Mouse (Mus musculus) erythroid progenitor cell, adult 5-6 weeks (primary cell): ENCODE results near the gene Pcgf2. TPM values are rescaled to one million over a fixed set of nuclear protein-coding genes. Genes with fewer than 3 reads are reported as not detected.

ENCODE experiments used
- ATAC-seq: replicated peaks from 2 replicates; pipeline ENCODE4 v1.8.0; 2016; ENCODE audit warnings: moderate number of reproducible peaks, mild to moderate bottlenecking, moderate TSS enrichment, inconsistent platforms; ENCODE audit not compliant: poor library complexity, low FRiP score, severe bottlenecking
- total RNA-seq, 2 experiments: library from RNA; stranded (forward) in 1 of 2; stranded (reverse) in 1 of 2; fragments of 150-400 nt in 1 of 2; fragments of 186-747, 209-891 nt in 1 of 2; gene quantifications; 2 replicates each; pipeline versions ENCODE4 v1.2.3 to v1.2.4; 2015 to 2017; ENCODE audit warnings: low replicate concordance in 2 of 2

The Pcgf2 gene
- total RNA-seq, 2 experiments from 2014 or later, result 5.9 TPM; not detected in 1

DNA sequence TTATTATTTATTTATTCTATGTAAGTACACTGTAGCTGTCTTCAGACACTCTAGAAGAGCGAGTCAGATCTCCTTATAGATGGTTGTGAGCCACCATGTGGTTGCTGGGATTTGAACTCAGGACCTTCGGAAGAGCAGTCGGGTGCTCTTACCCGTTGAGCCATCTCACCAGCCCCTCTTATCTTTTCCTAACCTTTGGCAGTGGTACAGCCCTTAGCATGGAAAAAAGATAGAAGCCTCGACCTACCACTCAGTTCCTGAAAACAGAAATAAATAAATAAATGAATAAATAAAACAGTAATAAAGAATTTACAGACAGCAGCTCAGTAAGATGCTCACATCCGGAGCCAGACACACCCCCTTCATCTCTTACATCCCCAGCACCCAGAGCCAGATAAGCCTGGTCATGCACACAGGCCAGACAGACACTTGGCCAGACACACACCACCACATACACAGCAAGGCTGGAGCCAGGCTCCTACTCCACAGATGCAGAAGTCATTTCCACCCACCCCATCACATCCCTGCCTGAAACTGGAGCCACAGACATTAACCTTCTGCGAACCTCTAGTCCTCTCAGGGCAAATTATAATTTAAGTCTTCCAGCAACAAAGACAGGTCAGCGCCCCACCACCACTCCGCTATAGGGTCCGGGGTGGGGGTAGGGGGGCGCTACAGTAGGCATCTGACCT lies 3.0 kb downstream of the Pcgf2 start:
- ATAC-seq, result no peak

DNA sequence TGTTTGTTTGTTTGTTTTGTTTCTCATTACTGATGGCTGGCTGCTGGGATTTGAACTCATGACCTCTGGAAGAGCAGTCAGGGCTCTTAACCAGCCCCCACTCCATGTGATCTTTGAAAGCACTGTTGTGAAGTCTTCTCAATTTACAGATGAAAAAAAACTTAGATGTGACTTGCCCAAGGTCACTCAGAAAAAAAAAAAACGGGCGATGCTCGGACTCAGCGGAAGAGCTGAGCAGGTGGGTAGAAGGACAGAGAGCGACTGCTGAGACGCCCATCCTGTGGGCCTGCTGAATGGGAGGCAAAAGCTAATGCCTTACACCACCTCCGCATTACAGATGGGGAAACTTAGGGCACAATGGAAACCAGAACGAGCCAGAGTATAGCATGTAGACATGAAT lies 3.6 kb downstream of the Pcgf2 start:
- ATAC-seq, result no peak

DNA sequence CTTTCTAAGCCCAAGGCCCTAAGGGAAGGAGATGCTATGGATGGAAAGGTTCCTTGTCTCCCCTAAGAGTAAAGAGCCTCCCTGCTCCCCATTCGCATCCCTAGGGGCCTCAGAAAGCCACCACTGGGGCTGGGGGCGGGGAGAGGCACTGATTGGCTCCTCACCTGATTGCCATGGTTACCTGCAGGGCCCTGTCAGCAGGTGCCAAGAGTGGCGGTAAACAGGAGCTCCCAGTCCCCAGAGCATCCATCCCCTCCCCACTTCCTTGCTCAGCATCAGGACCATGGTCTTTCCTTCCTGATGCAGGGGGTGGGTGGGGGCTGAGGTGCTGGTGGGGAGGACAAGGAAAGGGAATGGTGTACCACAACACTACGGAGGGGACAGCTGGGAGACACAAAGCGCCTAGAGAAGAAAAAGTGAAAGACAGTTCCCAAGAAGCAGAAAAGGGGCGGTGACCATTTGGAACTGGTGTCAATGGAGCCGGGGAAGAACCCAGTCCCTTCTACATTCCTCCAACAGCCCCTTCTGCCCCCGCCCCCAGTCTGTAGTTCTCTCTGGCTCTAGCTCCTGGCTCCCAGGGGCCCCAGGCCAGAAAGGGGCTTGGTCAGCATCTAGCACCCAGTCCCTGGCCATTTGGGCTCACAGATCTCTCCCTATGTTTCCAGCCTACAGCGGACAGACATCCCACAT lies 4.4 kb downstream of the Pcgf2 start:
- ATAC-seq, result no peak

DNA sequence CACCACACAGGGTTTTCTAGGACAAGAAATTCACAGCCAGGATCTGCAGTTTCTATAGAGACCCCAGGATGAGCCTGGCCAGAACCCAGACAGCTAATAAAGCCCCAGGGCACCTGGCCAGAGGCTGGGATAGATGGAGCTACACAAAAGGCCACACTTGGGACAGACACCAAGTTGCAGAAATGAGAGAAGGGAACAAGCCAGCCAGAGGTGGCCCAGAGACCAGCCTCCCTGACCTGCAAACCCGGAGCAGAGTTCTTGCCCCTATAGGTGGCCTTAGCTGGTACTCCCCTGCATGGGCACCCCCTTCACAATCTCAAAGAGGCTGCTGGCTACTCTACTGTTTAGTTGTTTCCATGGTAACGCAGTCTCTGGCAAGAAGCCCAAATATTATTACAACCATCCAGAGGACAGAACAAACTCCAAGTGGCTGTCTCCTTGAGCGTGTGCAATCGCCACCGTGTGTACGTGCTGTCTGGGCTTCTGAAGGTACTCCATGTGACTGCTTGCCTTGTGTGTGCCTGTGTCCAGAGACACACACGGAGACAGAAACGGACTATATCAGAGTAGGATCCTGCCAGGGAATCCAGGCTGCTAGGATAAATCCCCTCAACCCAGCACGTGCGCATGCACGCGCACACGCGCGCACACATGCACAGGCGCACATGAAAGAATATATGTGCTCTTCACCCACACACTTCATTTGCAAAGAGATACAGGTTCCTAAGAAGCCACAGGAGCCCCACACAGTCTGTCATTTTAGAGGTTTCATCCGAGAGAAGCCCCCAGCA lies 5.2 kb downstream of the Pcgf2 start:
- no peak for ATAC-seq

- no peak for ATAC-seq
Measured at GRCm38 (mm10) chr11:97694435-97694834, 5.9 kb downstream of the Pcgf2 start.

GRCm38 (mm10) chr11:97689861-97690260 lies 10.4 kb downstream of the Pcgf2 start:
- 0 out of 2 replicates have a peak, but pooled peaks have one; percentile 8 for ATAC-seq

- ATAC-seq, result no peak
Measured at GRCm38 (mm10) chr11:97687061-97687460, 13.2 kb downstream of the Pcgf2 start.

DNA sequence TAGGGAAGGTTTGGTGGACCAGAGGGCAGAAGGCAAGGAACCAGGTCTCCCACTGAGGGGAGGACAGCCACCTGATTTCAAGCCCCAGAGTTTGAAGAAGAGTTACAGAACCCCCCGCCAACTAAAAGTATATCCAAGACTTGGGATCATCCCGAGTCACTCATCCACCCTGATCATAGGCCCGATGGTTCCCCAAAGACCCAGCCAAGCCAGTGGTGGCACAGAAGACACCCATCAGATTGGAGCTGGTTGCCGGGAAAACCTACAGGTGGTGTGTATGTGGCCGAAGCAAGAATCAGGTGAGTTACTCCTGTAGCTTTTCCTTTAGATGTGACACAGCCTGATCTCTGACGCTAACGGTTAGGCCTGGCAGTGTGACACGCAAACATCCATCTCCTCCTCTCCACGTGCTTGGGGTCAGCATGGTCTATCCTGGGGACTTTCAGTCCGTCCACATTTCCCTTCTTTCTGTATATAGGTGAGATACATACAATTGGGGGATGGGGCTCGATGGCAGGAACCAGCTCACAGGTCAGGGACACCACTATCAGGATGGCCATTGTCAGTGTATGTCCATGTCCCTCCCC lies 13.9 kb downstream of the Pcgf2 start:
- ATAC-seq, result no peak

DNA sequence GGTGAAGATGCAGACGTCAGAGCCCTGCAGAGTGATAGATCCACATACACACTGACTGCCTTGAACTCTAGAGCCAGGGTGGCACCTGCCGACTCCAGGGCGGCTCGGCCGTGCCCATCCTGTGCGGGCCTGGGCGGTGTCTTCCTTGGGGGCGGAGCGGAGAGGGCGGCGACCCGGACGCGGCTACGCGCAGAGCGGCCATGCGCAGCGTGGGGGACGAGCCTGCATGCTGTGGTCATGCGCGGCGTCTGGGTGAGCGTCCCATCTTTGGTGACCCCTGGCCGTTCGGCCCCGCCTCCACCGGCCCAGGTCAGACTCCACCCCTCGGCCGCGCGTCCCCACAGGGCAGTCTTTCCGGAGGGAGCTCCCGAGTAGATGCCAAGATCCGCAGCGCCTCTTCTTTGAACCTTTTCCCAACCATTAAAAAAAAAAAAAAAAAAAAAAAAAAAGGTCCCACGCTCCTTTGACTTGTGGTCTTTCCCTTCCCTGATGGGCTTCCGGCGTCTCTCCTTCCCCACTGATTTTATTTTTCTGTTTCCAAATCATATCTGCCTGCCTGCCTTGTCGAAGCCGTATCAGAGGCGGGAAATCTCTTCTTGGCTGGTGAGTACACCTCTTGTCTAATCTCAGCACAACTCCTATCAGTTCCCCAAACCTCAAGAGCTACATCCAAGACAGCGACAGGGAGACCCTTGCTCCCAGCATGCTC lies 14.5 kb downstream of the Pcgf2 start, which contains the start of gene Cisd3:
TSS of gene Cisd3 (plus strand) at position 214 of the 709 bp plus-strand sequence.
- no peak for ATAC-seq

GRCm38 (mm10) chr11:97684766-97685165 lies 15.5 kb downstream of the Pcgf2 start:
- no peak for ATAC-seq

GRCm38 (mm10) chr11:97684063-97684680 lies 16.1 kb downstream of the Pcgf2 start:
- no peak for ATAC-seq

- ATAC-seq, result no peak
Measured at GRCm38 (mm10) chr11:97682504-97683055, 17.7 kb downstream of the Pcgf2 start.

GRCm38 (mm10) chr11:97680430-97680829 lies 19.9 kb downstream of the Pcgf2 start:
- ATAC-seq, result no peak

DNA sequence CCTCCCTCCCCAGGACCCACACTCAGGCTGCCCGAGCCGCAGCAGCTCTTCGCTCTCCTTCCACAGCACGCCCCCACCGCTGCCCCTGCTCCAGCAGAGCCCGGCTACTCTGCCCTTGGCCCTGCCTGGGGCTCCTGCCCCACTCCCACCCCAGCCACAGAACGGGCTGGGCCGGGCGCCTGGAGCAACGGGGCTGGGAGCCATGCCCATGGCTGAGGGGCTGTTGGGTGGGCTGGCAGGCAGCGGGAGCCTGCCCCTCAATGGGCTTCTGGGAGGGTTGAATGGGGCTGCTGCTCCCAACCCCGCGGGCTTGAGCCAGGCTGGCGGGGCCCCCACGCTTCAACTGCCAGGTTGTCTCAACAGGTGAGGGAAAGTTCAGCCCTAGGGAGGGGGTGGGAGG lies 22.0 kb downstream of the Pcgf2 start:
- ATAC-seq, result no peak

GRCm38 (mm10) chr11:97677842-97678241 lies 22.5 kb downstream of the Pcgf2 start:
- ATAC-seq, result no peak

DNA sequence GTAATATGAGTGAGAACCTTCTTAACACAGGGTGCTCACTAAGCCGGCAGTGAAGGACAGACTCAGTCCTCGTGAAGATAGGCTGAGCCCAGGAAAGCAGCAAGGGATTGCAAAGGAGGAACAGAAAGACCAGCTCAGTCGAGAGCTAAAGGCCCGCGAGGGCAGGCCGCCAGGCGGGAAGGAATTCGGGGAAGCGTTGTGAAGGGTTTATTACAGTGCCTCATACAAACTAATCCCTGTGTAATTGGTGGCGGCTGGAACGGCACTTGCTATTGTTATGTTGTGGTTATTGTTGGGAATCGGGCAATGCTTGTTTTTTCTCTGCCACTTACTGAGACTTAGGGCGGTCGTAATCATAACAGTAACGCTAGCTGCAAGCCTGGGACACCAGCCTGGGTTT lies 22.9 kb downstream of the Pcgf2 start:
- no peak for ATAC-seq

- no peak for ATAC-seq
Measured at GRCm38 (mm10) chr11:97676050-97676754, 24.1 kb downstream of the Pcgf2 start.

GRCm38 (mm10) chr11:97673148-97673547 lies 27.1 kb downstream of the Pcgf2 start:
- no peak for ATAC-seq
